Mouse (Mus musculus): ENCODE results near the gene Zfp143. TPM values are rescaled to one million over a fixed set of nuclear protein-coding genes. Genes with fewer than 3 reads are reported as not detected.

Zfp143 gene
- polyA plus RNA-seq, 1 experiment: 0.18 TPM

DNA sequence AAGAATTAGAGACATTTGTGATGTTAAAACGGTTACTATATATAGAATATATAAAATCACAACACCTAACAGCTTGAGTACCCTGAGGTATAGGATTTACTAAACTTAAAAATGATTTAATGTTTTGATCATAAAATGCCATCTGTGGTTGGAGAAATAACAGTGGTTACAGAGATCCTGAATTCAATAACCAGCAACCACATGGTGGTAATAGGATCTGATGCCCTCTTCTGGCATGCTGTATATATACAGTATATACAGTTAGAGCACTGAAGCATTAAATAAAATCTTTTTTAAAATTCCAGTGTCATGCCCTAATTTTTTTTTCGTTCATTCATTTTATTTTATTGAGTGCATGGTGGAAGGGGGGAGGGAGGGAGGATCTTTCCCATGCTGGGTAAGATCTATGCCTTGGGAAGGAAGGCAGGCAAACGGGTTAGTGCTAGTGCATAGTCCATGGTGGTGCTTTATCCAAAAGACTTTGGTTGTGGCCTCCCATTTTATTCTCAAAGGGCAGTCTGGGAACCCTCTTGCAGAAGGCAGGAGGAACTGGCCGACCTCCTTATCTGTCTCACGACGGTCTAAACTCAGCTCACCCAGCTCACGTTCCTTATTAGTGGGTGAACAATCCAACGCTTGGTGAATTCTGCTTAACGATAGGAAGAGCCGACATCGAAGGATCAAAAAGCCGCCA, 1.8 kb upstream of the Zfp143 start:
- peak overlapping the region; percentile 0 for H3K4me3 ChIP-seq (replicated peaks)
- TF ChIP-seq FLI1 (IDR thresholded peaks at IDR 0.05; ENCODE audit: low read length) (no peak), GATA1 (IDR thresholded peaks at IDR 0.05; ENCODE audit: borderline replicate concordance, low read length) (no peak)
- peaks cover 58% of the 10 kb centered on the region for H3K36me3 ChIP-seq (replicated peaks; ENCODE audit: low read length)
- H3K27me3 ChIP-seq (replicated peaks): no peaks in the 10 kb centered on the region
- H3K4me1 ChIP-seq: peaks cover 29% of the 10 kb centered on the region
- H3K9me3 ChIP-seq: no peaks in the 10 kb centered on the region

DNA sequence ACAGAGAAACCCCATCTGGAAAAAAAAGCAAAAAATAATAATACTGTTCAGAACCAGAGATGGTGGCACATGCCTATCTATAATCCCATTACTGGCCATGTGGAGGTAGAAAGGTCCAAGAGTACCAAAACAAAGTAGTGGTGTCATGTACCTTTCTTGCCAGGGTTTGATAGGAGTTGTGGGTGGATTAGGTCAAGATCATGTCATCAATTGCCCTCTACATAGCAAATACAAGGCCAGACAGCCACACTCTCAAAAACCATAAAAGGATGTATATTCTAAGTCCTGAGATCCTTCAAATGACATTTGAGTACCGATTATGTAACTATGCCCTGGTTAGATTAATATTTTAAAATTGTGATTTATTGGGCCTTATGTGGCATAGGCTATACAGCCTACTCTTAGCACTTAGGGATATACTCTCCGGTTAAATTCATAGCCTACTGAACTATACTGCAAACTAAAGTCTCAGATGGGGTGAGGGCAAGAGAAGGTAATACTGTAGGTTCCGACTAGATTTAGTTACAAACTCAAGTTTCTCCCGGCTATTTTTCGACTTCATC, 830 bp upstream of the Zfp143 start:
- peak overlapping the region; percentile 97 for H3K4me3 ChIP-seq (replicated peaks)
- no peak for TF ChIP-seq GATA1 (IDR thresholded peaks at IDR 0.05; ENCODE audit: borderline replicate concordance, low read length)
- no peak for TF ChIP-seq FLI1 (IDR thresholded peaks at IDR 0.05; ENCODE audit: low read length)
- no peaks in the 10 kb centered on the region for H3K9me3 ChIP-seq
- no peaks in the 10 kb centered on the region for H3K27me3 ChIP-seq (replicated peaks)
- peaks cover 33% of the 10 kb centered on the region for H3K4me1 ChIP-seq
- peaks cover 51% of the 10 kb centered on the region for H3K36me3 ChIP-seq (replicated peaks; ENCODE audit: low read length)

DNA sequence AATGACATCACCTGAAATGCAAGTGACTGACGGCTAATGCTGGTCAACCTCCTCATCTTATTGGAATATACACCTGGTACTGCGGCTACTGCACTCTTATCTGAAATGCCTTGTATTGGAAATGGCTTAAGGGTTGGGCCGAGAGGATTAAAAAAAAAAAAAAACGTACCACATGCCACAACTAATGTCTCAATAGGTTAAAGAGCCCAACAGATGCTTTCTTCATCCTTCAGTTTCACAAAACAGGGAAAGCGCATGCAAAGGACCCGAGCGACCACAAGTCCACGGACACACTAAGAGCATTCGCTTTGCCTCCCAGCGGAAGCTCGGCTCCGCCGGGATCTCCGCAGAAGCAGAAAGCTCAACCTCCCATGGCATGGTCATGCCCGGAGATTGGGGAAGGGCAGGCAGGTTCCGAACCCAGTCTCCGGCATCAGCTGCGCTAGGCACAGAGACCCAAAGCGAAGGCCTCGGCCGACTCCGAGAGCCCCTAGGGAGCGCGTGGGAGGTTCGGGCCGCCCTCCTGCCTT, 283 bp upstream of the Zfp143 start:
- Histone ChIP-seq H3K4me3 (replicated peaks) (peak overlapping the region; percentile 97), H3K4me1 (peaks cover 33% of the 10 kb centered on the region), H3K27me3 (replicated peaks) (no peaks in the 10 kb centered on the region), H3K9me3 (no peaks in the 10 kb centered on the region), H3K36me3 (replicated peaks; ENCODE audit: low read length) (peaks cover 50% of the 10 kb centered on the region)
- TF ChIP-seq FLI1 (IDR thresholded peaks at IDR 0.05; ENCODE audit: low read length): no peak
- TF ChIP-seq GATA1 (IDR thresholded peaks at IDR 0.05; ENCODE audit: borderline replicate concordance, low read length): no peak

DNA sequence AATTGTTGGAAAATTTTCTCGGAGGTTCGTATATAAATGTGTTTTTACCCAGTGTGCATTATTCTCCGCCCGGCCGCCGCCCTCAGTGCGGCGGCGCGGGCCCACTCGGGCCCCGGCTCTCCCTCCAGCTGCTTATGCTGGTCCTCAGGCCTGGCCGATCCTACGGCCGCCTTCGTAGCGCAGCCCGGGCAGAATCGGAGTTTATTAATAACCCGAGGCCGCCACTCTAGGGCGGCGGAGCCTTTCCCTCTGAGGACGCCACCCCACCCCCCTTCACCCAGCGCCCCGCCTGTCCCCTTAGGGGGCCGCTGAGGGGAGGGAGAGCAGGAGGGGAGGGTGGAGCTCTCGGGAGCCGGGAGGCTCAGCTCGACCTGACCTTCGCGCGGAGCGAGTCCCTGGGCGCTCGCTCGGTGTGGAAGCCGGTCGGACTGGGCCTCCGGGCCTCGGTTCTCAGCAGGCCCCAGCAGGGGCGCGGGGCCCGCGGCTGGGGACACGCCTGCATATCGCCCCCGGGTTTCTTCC, 796 bp downstream of the Zfp143 start:
- Histone ChIP-seq H3K4me1 (peaks cover 37% of the 10 kb centered on the region), H3K4me3 (replicated peaks) (peak overlapping the region; percentile 97), H3K27me3 (replicated peaks) (no peaks in the 10 kb centered on the region), H3K36me3 (replicated peaks; ENCODE audit: low read length) (peaks cover 49% of the 10 kb centered on the region), H3K9me3 (no peaks in the 10 kb centered on the region)
- no peak for TF ChIP-seq GATA1 (IDR thresholded peaks at IDR 0.05; ENCODE audit: borderline replicate concordance, low read length)
- TF ChIP-seq FLI1 (IDR thresholded peaks at IDR 0.05; ENCODE audit: low read length): no peak

- Histone ChIP-seq H3K27me3 (replicated peaks) (no peaks in the 10 kb centered on the region), H3K4me1 (peaks cover 37% of the 10 kb centered on the region), H3K4me3 (replicated peaks) (no peak overlapping the region), H3K9me3 (no peaks in the 10 kb centered on the region), H3K36me3 (replicated peaks; ENCODE audit: low read length) (peaks cover 50% of the 10 kb centered on the region)
- TF ChIP-seq GATA1 (IDR thresholded peaks at IDR 0.05; ENCODE audit: borderline replicate concordance, low read length) (no peak), FLI1 (IDR thresholded peaks at IDR 0.05; ENCODE audit: low read length) (no peak)
Observed at GRCm38 (mm10) chr7:110063731-110064130, 2.7 kb downstream of the Zfp143 start.

DNA sequence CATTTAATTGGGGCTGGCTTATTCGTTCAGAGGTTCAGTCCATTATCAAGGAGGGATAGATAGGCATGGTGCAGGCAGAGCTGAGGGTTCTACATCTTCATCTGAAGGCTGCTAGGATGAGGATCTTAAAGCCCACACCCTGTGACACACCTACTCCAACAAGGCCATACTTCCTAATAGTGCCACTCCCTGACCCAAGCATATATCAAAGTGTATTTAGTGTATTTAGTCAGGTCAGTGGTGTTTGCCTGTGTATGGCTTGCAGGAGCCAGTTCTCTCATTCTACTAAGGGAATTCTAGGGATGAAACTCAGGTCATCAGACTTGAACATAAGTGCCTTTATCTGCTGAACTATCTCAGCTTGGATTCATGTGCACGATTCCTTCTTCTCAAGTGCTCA, 8.1 kb downstream of the Zfp143 start:
- Histone ChIP-seq H3K9me3 (no peaks in the 10 kb centered on the region), H3K4me3 (replicated peaks) (no peak overlapping the region), H3K36me3 (replicated peaks; ENCODE audit: low read length) (peaks cover 81% of the 10 kb centered on the region), H3K4me1 (peaks cover 10% of the 10 kb centered on the region; the same call in 1 of the 2 replicates), H3K27me3 (replicated peaks) (no peaks in the 10 kb centered on the region)
- TF ChIP-seq FLI1 (IDR thresholded peaks at IDR 0.05; ENCODE audit: low read length) (no peak), GATA1 (IDR thresholded peaks at IDR 0.05; ENCODE audit: borderline replicate concordance, low read length) (no peak)

DNA sequence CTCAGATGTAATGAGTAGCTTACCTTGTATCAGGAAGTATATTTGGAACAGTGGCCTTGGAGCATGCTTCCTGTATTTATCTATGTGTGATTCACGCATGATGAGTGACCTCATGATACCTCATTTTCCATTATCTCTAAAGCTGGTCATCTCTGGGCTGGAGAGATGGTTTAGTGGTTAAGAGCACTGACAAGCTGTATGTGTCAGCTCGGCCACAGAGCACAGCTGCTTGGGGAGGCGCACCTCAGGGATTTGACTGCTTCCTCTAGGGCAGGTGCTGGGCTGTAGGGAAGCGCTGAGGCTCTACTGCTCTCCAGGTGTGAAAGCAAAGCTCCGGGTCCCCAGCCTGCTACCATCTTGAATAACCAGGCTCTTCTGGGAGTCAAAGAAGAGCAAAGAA, 17.2 kb downstream of the Zfp143 start:
- no peak for TF ChIP-seq GATA1 (IDR thresholded peaks at IDR 0.05; ENCODE audit: borderline replicate concordance, low read length)
- no peak for TF ChIP-seq FLI1 (IDR thresholded peaks at IDR 0.05; ENCODE audit: low read length)
- H3K36me3 ChIP-seq (replicated peaks; ENCODE audit: low read length): peaks cover 96% of the 10 kb centered on the region

DNA sequence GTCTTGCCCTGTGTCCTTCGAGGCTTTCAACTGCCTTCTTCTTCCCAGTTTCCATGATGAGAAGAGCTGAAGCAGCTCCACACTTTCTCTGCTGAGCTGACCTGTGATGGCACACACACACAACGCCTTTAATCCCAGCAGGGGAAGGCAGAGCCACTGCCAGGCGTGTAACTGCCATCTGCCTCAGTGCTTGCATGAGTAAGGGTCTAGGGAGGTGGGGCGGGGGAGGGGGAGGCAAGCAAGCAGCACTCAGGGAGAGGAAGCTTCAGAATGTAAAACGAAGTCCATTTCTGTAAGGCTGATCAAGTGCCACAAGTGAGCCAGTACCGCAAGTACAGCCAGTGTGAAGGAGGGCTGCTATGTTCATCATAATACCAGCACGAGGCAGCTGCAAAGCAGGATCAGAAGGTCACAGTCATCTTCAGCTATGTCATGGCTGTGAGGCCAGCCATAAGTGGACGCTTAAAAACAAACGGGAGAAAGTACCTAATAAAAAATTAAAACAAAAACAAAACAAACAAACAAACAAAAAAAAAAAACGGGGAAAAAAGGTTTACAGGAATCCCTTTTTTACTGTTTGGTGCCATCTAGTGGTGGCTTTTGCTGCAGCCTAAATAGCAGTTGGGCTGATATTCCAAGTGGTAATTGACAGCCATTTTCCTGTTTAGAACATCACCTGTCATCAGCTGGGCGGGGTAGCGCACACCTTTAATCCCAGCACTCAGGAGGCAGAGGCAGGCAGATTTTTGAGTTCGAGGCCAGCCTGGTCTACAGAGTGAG, 22.6 kb downstream of the Zfp143 start:
- Histone ChIP-seq H3K27me3 (replicated peaks) (no peaks in the 10 kb centered on the region), H3K9me3 (no peaks in the 10 kb centered on the region), H3K4me1 (peaks cover 4% of the 10 kb centered on the region; the same call in 1 of the 2 replicates), H3K4me3 (replicated peaks) (no peak overlapping the region), H3K36me3 (replicated peaks; ENCODE audit: low read length) (peaks cover 98% of the 10 kb centered on the region)
- TF ChIP-seq GATA1 (IDR thresholded peaks at IDR 0.05; ENCODE audit: borderline replicate concordance, low read length) (no peak), FLI1 (IDR thresholded peaks at IDR 0.05; ENCODE audit: low read length) (no peak)

More for the DNA sequence above, 17.2 kb downstream of the Zfp143 start:
- Histone ChIP-seq H3K4me3 (replicated peaks) (no peak overlapping the region), H3K9me3 (no peaks in the 10 kb centered on the region), H3K4me1 (peaks cover 6% of the 10 kb centered on the region), H3K27me3 (replicated peaks) (no peaks in the 10 kb centered on the region)

- TF ChIP-seq FLI1 (IDR thresholded peaks at IDR 0.05; ENCODE audit: low read length) (no peak), GATA1 (IDR thresholded peaks at IDR 0.05; ENCODE audit: borderline replicate concordance, low read length) (no peak)
- peaks cover 4% of the 10 kb centered on the region; the same call in 1 of the 2 replicates for H3K4me1 ChIP-seq
- H3K9me3 ChIP-seq: no peaks in the 10 kb centered on the region
- H3K36me3 ChIP-seq (replicated peaks; ENCODE audit: low read length): peaks cover 99% of the 10 kb centered on the region
- H3K4me3 ChIP-seq (replicated peaks): no peak overlapping the region
- no peaks in the 10 kb centered on the region for H3K27me3 ChIP-seq (replicated peaks)
Observed at GRCm38 (mm10) chr7:110085217-110085616, 24.2 kb downstream of the Zfp143 start.
